9 mouse cellular contexts compared by ENCODE assay signal in genomic region chr12:32104451-32104862, GRCm38 (mm10). TPM values are rescaled to one million over a fixed set of nuclear protein-coding genes. Genes with fewer than 3 reads are reported as not detected.
DNase-seq lines count a peak whose midpoint lies in the region; ATAC-seq lines count a peak whose summit lies in the region.
"Had no signal": no experiment of that assay in that cellular context is flagged by ENCODE, and none has a peak within 500 bp of the region (broad histone marks: within the 10 kb centered on the region; RNA-seq: fewer than 3 reads in every experiment).

No protein-coding gene starts in this region.

- 66% methylated on average over 6 of the region's 6 CpGs for WGBS in intestine, embryonic 15.5 days
- 69% methylated on average over 6 of the region's 6 CpGs for WGBS in stomach, embryonic 15.5 days
- WGBS in hindbrain, embryonic 13.5 days: 84% methylated on average over 6 of the region's 6 CpGs

- H3K4me1 ChIP-seq in intestine, embryonic 15.5 days (replicated peaks): 0 out of 2 replicates have a peak, but pooled peaks cover 2% of the 10 kb centered on the region
- no peaks in the 10 kb centered on the region for H3K4me1 ChIP-seq in stomach, embryonic 15.5 days
- no peaks in the 10 kb centered on the region for H3K4me1 ChIP-seq in hindbrain, embryonic 13.5 days (replicated peaks)

- peak; percentile 44 for DNase-seq in lung, postnatal 36 days
- DNase-seq in lung, postnatal 14 days: no peak
- DNase-seq in right cerebral cortex, postnatal 25 days: no peak
- no peak for DNase-seq in right cerebral cortex, adult 18-20 months

- peak; percentile 93 for ATAC-seq in erythroblast, adult 5-6 weeks (replicated peaks; ENCODE audit: low FRiP score, poor library complexity, severe bottlenecking)
- peak; percentile 93 for ATAC-seq in intestine, embryonic 15.5 days
- ATAC-seq in stomach, embryonic 15.5 days (ENCODE audit: insufficient read depth, low FRiP score, low read depth): peak; percentile 97
- ATAC-seq in hindbrain, embryonic 13.5 days (ENCODE audit: low FRiP score): no peak
- ATAC-seq: hindbrain, postnatal 0 days had no signal

- no peak overlapping the region for H3K4me3 ChIP-seq in intestine, embryonic 15.5 days (replicated peaks)
- H3K4me3 ChIP-seq in stomach, embryonic 15.5 days (replicated peaks): no peak overlapping the region
- no peak overlapping the region for H3K4me3 ChIP-seq in hindbrain, embryonic 13.5 days

- H3K4me2 ChIP-seq in intestine, embryonic 15.5 days (replicated peaks): no peak overlapping the region
- H3K4me2 ChIP-seq in stomach, embryonic 15.5 days: no peak overlapping the region
- no peak overlapping the region for H3K4me2 ChIP-seq in hindbrain, embryonic 13.5 days

- no peak overlapping the region for H3K9ac ChIP-seq in intestine, embryonic 15.5 days
- no peak overlapping the region for H3K9ac ChIP-seq in stomach, embryonic 15.5 days
- H3K9ac ChIP-seq in hindbrain, embryonic 13.5 days: no peak overlapping the region

- no peaks in the 10 kb centered on the region for H3K36me3 ChIP-seq in intestine, embryonic 15.5 days
- H3K36me3 ChIP-seq in stomach, embryonic 15.5 days: no peaks in the 10 kb centered on the region
- H3K36me3 ChIP-seq in hindbrain, embryonic 13.5 days: no peaks in the 10 kb centered on the region

- H3K27me3 ChIP-seq in intestine, embryonic 15.5 days (replicated peaks): no peaks in the 10 kb centered on the region
- no peaks in the 10 kb centered on the region for H3K27me3 ChIP-seq in stomach, embryonic 15.5 days (replicated peaks)
- H3K27me3 ChIP-seq in hindbrain, embryonic 13.5 days: no peaks in the 10 kb centered on the region

- no peaks in the 10 kb centered on the region for H3K9me3 ChIP-seq in intestine, embryonic 15.5 days
- H3K9me3 ChIP-seq in stomach, embryonic 15.5 days: no peaks in the 10 kb centered on the region
- no peaks in the 10 kb centered on the region for H3K9me3 ChIP-seq in hindbrain, embryonic 13.5 days

- no peak overlapping the region for H3K27ac ChIP-seq in intestine, embryonic 15.5 days
- H3K27ac ChIP-seq in stomach, embryonic 15.5 days: no peak overlapping the region
- H3K27ac ChIP-seq in hindbrain, embryonic 13.5 days: no peak overlapping the region
- H3K27ac ChIP-seq: hindbrain, postnatal 0 days had no signal

RNA-seq across cellular contexts. Expression of gene Prkar2b, which starts 43.4 kb away (rescaled TPM):
- total RNA-seq in erythroblast, adult 5-6 weeks (2015; ENCODE audit: low replicate concordance): 115 and 138 TPM in 2 replicates
- 122 and 195 TPM in 2 replicates for total RNA-seq in erythroblast, adult 5-6 weeks (2017; ENCODE audit: low replicate concordance)
- 17.0 and 17.9 TPM in 2 replicates for polyA plus RNA-seq in intestine, embryonic 15.5 days (2015; fragmentation: Nextera tagmentation; extraction: Ambion mirVana)
- 28.9 and 29.6 TPM in 2 replicates for polyA plus RNA-seq in stomach, embryonic 15.5 days (2015; fragmentation: Nextera tagmentation; extraction: Ambion mirVana)
- polyA plus RNA-seq in hindbrain, embryonic 13.5 days (2015; fragmentation: Nextera tagmentation; extraction: Ambion mirVana): 108 and 110 TPM in 2 replicates
